Mouse (Mus musculus): Measurements from ENCODE around the gene Diras2.

Gene Diras2

GRCm38 (mm10) chr13:52531121-52531520 is at the start of gene Diras2:
Gene Diras2 (minus strand): TSS chr13:52531279.
- peak; percentile 54 for DNase-seq (ENCODE audit: low read depth, low spot score)

- DNase-seq (ENCODE audit: low read depth, low spot score): no peak
Observed at GRCm38 (mm10) chr13:52578776-52579175, 47.7 kb upstream of the Diras2 start.

GRCm38 (mm10) chr13:52577939-52578338 is 46.9 kb upstream of the Diras2 start:
- DNase-seq (ENCODE audit: low read depth, low spot score): no peak

GRCm38 (mm10) chr13:52577326-52577920 is 46.3 kb upstream of the Diras2 start:
- no peak for DNase-seq (ENCODE audit: low read depth, low spot score)

- no peak for DNase-seq (ENCODE audit: low read depth, low spot score)
Observed at GRCm38 (mm10) chr13:52576841-52577240, 45.8 kb upstream of the Diras2 start.

GRCm38 (mm10) chr13:52576021-52576614 is 45.0 kb upstream of the Diras2 start:
- DNase-seq (ENCODE audit: low read depth, low spot score): no peak

GRCm38 (mm10) chr13:52575483-52575882 is 44.4 kb upstream of the Diras2 start:
- no peak for DNase-seq (ENCODE audit: low read depth, low spot score)

GRCm38 (mm10) chr13:52574311-52574710 is 43.2 kb upstream of the Diras2 start:
- no peak for DNase-seq (ENCODE audit: low read depth, low spot score)

GRCm38 (mm10) chr13:52572451-52573446 is 41.7 kb upstream of the Diras2 start:
- DNase-seq (ENCODE audit: low read depth, low spot score): peak; percentile 40

GRCm38 (mm10) chr13:52571591-52572384 is 40.7 kb upstream of the Diras2 start:
- no peak for DNase-seq (ENCODE audit: low read depth, low spot score)

GRCm38 (mm10) chr13:52570276-52570675 is 39.2 kb upstream of the Diras2 start:
- peak; percentile 90 for DNase-seq (ENCODE audit: low read depth, low spot score)

- DNase-seq (ENCODE audit: low read depth, low spot score): peak; percentile 55
Observed at GRCm38 (mm10) chr13:52569194-52569769, 38.2 kb upstream of the Diras2 start.

GRCm38 (mm10) chr13:52566777-52567176 is 35.7 kb upstream of the Diras2 start:
- no peak for DNase-seq (ENCODE audit: low read depth, low spot score)

- DNase-seq (ENCODE audit: low read depth, low spot score): no peak
Observed at GRCm38 (mm10) chr13:52566188-52566760, 35.2 kb upstream of the Diras2 start.

GRCm38 (mm10) chr13:52565103-52565739 is 34.1 kb upstream of the Diras2 start:
- DNase-seq (ENCODE audit: low read depth, low spot score): peak; percentile 71

- DNase-seq (ENCODE audit: low read depth, low spot score): no peak
Observed at GRCm38 (mm10) chr13:52562166-52562571, 31.1 kb upstream of the Diras2 start.

GRCm38 (mm10) chr13:52561367-52562165 is 30.5 kb upstream of the Diras2 start:
- no peak for DNase-seq (ENCODE audit: low read depth, low spot score)

- DNase-seq (ENCODE audit: low read depth, low spot score): no peak
Observed at GRCm38 (mm10) chr13:52557421-52557820, 26.3 kb upstream of the Diras2 start.

GRCm38 (mm10) chr13:52554722-52555121 is 23.6 kb upstream of the Diras2 start:
- peak; percentile 56 for DNase-seq (ENCODE audit: low read depth, low spot score)

Data from brain, adult 2 months (tissue).